Mouse (Mus musculus): ENCODE results near the gene Smim23. TPM values are rescaled to one million over a fixed set of nuclear protein-coding genes. Genes with fewer than 3 reads are reported as not detected.

Gene Smim23
- polyA plus RNA-seq, 1 experiment from 2014 or later = not detected

GRCm38 (mm10) chr11:32805958-32806357, 18.4 kb downstream of the Smim23 start:
- 13% methylated on average over 2 of the region's 2 CpGs for WGBS

DNA sequence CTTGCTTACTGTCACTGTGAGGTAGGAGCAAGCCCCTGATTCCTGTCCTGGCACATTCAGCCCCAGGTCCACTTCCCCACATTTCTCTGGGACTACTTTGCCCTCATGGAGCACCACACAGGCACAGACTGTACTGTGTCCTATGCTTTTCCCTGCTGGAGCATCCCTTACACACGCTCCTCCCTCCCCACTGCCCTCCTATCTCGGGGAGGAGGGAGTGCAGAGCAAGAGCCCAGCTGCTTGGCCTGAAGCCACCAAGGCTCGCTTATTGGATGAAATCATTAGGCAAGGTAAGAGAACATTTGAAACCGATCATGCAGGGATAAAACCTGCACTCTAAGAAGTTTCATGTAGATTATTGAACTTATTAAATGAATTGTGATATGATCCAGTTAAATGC, 20.7 kb downstream of the Smim23 start:
- H3K4me2 ChIP-seq = no peak overlapping the region
- H3K4me3 ChIP-seq = no peak overlapping the region
- H3K27ac ChIP-seq = no peak overlapping the region
- no peak for ATAC-seq
- no peaks in the 10 kb centered on the region for H3K27me3 ChIP-seq
- no peaks in the 10 kb centered on the region for H3K9me3 ChIP-seq (replicated peaks)
- H3K36me3 ChIP-seq (ENCODE audit: poor library complexity, severe bottlenecking) = no peaks in the 10 kb centered on the region
- no peak overlapping the region for H3K9ac ChIP-seq
- peaks cover 11% of the 10 kb centered on the region for H3K4me1 ChIP-seq
- WGBS = 50% methylated on average over 4 of the region's 4 CpGs

More at GRCm38 (mm10) chr11:32805958-32806357, 18.4 kb downstream of the Smim23 start:
- Histone ChIP-seq H3K4me1 (peaks cover 14% of the 10 kb centered on the region), H3K4me2 (no peak overlapping the region), H3K36me3 (ENCODE audit: poor library complexity, severe bottlenecking) (no peaks in the 10 kb centered on the region), H3K9me3 (replicated peaks) (no peaks in the 10 kb centered on the region), H3K27ac (no peak overlapping the region), H3K27me3 (no peaks in the 10 kb centered on the region), H3K9ac (no peak overlapping the region), H3K4me3 (no peak overlapping the region)
- ATAC-seq = peak; percentile 33; the same call in 1 of the 2 replicates

DNA sequence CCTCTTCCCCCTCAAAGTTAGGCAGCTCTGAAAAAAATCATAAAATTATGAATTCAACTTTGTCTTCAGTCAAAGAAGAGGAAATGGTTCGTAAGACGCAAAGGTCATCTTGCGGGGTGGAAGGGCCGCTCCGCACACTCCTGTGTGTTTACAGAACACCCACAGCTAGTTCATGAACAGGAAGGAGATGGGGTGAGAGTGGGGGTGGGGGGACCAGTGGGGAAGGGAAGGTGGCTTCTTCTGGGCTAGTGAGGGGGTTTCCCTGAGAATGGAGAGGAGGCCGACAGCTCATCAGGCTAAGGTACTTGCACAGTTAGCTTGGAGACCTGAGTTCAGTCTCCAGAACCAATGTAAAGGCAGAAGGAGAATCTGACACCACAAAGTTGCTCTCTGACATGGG, 22.7 kb downstream of the Smim23 start:
- no peak overlapping the region for H3K4me3 ChIP-seq
- H3K4me2 ChIP-seq = no peak overlapping the region
- no peak overlapping the region for H3K9ac ChIP-seq
- no peaks in the 10 kb centered on the region for H3K27me3 ChIP-seq
- no peak for ATAC-seq
- no peaks in the 10 kb centered on the region for H3K36me3 ChIP-seq (ENCODE audit: poor library complexity, severe bottlenecking)
- peaks cover 11% of the 10 kb centered on the region for H3K4me1 ChIP-seq
- H3K27ac ChIP-seq = no peak overlapping the region
- no peaks in the 10 kb centered on the region for H3K9me3 ChIP-seq (replicated peaks)
- WGBS = 92% methylated on average over 6 of the region's 6 CpGs

DNA sequence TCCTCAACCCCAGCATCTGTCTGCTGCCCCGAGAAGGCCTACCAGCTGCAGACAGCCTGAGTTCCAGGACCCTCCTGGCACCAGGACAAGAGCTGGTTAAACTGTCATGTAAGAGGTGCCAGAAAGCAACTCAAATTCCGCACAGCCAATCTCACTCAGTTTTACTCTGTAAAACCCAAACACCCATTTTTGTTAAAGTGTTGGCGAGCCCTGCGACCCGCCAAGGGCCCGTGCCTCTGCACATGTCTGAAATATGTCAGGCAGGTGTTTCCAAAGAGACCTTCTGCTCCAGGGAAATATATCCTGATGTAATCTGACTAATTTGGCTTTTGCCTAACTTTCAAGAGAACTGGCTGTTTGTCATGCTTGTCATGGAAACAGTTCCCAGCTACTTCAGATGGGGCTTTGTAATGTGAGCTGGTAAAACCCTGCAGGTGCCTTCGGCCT, 23.5 kb downstream of the Smim23 start:
- no peak overlapping the region for H3K9ac ChIP-seq
- no peaks in the 10 kb centered on the region for H3K36me3 ChIP-seq (ENCODE audit: poor library complexity, severe bottlenecking)
- no peak overlapping the region for H3K4me3 ChIP-seq
- H3K9me3 ChIP-seq (replicated peaks) = no peaks in the 10 kb centered on the region
- H3K27me3 ChIP-seq = no peaks in the 10 kb centered on the region
- 66% methylated on average over 7 of the region's 7 CpGs for WGBS
- no peak overlapping the region for H3K4me2 ChIP-seq
- peaks cover 11% of the 10 kb centered on the region for H3K4me1 ChIP-seq
- H3K27ac ChIP-seq = no peak overlapping the region
- ATAC-seq = peak; percentile 46; the same call in 1 of the 2 replicates

- Histone ChIP-seq H3K9ac (no peak overlapping the region), H3K4me1 (peaks cover 15% of the 10 kb centered on the region), H3K36me3 (ENCODE audit: poor library complexity, severe bottlenecking) (no peaks in the 10 kb centered on the region), H3K27me3 (no peaks in the 10 kb centered on the region), H3K9me3 (replicated peaks) (no peaks in the 10 kb centered on the region), H3K27ac (no peak overlapping the region), H3K4me3 (no peak overlapping the region), H3K4me2 (no peak overlapping the region)
- 73% methylated on average over 4 of the region's 4 CpGs for WGBS
- ATAC-seq = 0 out of 2 replicates have a peak, but pooled peaks have one; percentile 21
Observed at GRCm38 (mm10) chr11:32798445-32798844, 26.0 kb downstream of the Smim23 start.

DNA sequence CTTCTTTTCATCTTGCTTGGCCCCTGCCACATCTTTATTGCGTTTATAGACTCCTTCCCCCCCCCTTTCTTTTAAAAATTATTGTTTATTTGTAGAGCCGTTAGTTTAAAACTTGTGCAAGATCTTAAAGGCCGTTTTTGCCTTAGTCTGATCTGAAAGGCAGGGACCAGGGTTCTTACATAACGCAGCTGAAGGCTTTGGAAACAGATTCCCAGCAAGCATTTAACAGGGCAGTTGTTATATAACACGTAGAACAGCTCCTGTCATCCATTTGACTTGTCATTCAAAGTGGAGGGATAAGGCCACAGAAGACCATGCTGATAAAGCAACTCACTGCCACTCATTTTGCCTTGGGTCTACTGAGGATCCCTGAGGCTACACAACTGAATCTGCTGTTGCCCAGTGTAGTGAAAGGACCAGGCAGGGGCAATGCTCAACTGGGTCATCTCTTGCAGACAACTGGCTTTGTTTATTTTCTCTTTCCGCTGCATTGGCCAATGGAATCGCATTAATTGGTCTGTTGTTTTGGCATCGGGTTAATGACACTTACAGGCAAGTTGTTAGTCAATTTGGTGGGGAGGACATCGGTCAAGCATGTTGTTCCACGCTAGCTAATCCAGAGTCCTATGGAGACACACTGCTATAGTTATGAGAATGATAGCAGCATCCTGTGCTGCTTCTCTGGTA, 29.5 kb downstream of the Smim23 start:
- 70% methylated on average over 10 of the region's 10 CpGs for WGBS
- ATAC-seq = no peak
- H3K36me3 ChIP-seq (ENCODE audit: poor library complexity, severe bottlenecking) = no peaks in the 10 kb centered on the region
- no peaks in the 10 kb centered on the region for H3K27me3 ChIP-seq
- H3K9me3 ChIP-seq (replicated peaks) = no peaks in the 10 kb centered on the region
- H3K4me3 ChIP-seq = no peak overlapping the region
- 0 out of 2 replicates have a peak, but pooled peaks cover 5% of the 10 kb centered on the region for H3K4me1 ChIP-seq
- H3K9ac ChIP-seq = no peak overlapping the region
- H3K4me2 ChIP-seq = no peak overlapping the region
- no peak overlapping the region for H3K27ac ChIP-seq

DNA sequence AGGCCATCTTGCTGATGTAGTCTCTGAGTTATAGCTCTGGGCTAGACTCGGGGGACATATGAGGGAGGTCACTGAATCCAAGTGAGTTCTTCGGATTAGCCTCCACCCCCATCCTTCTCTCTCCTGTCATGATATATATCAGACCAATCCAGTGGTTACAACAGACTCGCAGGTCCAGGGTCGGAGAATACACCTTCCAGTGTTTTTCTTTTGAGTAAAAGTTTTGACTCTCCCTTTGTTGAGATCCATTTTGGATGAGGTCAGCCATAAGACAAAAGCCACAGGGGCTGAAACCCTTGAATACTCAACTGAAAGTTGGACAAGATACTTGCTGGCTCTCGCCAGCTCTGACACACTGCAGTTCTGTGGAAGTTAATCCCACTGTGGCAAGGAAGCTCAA, 38.2 kb downstream of the Smim23 start:
- H3K9ac ChIP-seq = no peak overlapping the region
- 86% methylated on average over 5 of the region's 5 CpGs for WGBS
- no peak overlapping the region for H3K27ac ChIP-seq

GRCm38 (mm10) chr11:32785591-32786147, 38.7 kb downstream of the Smim23 start:
- no peaks in the 10 kb centered on the region for H3K9me3 ChIP-seq (replicated peaks)
- no peaks in the 10 kb centered on the region for H3K36me3 ChIP-seq (ENCODE audit: poor library complexity, severe bottlenecking)
- no peak overlapping the region for H3K4me2 ChIP-seq
- 86% methylated on average over 6 of the region's 6 CpGs for WGBS
- H3K4me3 ChIP-seq = no peak overlapping the region
- no peak overlapping the region for H3K9ac ChIP-seq
- H3K27ac ChIP-seq = no peak overlapping the region
- H3K4me1 ChIP-seq = peaks cover 8% of the 10 kb centered on the region
- no peaks in the 10 kb centered on the region for H3K27me3 ChIP-seq
- no peak for ATAC-seq

More for the DNA sequence above, 38.2 kb downstream of the Smim23 start:
- H3K4me3 ChIP-seq = no peak overlapping the region
- no peaks in the 10 kb centered on the region for H3K36me3 ChIP-seq (ENCODE audit: poor library complexity, severe bottlenecking)
- no peaks in the 10 kb centered on the region for H3K9me3 ChIP-seq (replicated peaks)
- H3K4me2 ChIP-seq = no peak overlapping the region
- ATAC-seq = no peak
- H3K4me1 ChIP-seq = peaks cover 3% of the 10 kb centered on the region; the same call in 1 of the 2 replicates
- H3K27me3 ChIP-seq = no peaks in the 10 kb centered on the region

- no peak overlapping the region for H3K4me3 ChIP-seq
- peaks cover 12% of the 10 kb centered on the region for H3K4me1 ChIP-seq
- no peak overlapping the region for H3K27ac ChIP-seq
- no peak overlapping the region for H3K4me2 ChIP-seq
- WGBS = 87% methylated on average over 3 of the region's 3 CpGs
- no peak for ATAC-seq
- no peaks in the 10 kb centered on the region for H3K36me3 ChIP-seq (ENCODE audit: poor library complexity, severe bottlenecking)
- H3K9ac ChIP-seq = no peak overlapping the region
- H3K9me3 ChIP-seq (replicated peaks) = no peaks in the 10 kb centered on the region
- no peaks in the 10 kb centered on the region for H3K27me3 ChIP-seq
Observed at GRCm38 (mm10) chr11:32782724-32783123, 41.7 kb downstream of the Smim23 start.

DNA sequence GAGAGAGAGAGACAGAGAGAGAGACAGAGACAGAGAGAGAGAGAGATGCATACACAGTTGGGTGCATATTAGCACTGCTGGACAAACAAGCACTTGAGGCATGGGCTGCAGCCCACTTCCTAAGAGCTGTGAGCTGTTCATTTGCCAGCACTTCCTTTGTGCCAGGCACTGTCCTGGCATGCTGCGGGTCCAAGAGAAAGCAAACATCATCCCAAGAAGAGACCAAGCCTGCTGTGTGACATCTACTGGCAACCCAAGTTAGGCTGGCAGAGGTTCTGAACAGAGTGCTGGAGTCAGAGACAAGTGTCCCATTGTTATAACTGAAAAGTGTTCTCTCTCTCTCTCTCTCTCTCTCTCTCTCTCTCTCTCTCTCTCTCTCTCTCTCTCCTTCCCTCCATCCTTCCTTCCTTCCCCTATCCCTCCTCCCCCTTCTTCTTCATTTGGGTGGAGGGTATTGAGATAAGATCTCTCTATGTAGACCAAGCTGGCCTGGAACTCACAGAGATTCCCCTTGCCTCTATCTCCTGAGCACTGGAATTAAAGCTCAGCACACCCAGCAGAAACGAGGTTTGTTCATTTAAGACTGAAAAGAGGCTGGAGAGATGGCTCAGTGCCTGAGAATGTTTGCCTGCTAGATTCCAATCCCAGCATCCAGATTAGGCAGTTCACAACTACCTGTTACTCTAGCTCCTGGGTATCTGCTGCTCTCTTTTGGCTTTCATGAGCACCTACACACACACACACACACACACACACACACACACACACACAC, 42.6 kb downstream of the Smim23 start:
- Histone ChIP-seq H3K9me3 (replicated peaks) (no peaks in the 10 kb centered on the region), H3K27ac (no peak overlapping the region), H3K4me1 (peaks cover 12% of the 10 kb centered on the region), H3K9ac (no peak overlapping the region), H3K4me3 (no peak overlapping the region), H3K27me3 (no peaks in the 10 kb centered on the region), H3K36me3 (ENCODE audit: poor library complexity, severe bottlenecking) (no peaks in the 10 kb centered on the region), H3K4me2 (no peak overlapping the region)
- peak; percentile 21; the same call in 1 of the 2 replicates for ATAC-seq
- 46% methylated on average over 2 of the region's 2 CpGs for WGBS

DNA sequence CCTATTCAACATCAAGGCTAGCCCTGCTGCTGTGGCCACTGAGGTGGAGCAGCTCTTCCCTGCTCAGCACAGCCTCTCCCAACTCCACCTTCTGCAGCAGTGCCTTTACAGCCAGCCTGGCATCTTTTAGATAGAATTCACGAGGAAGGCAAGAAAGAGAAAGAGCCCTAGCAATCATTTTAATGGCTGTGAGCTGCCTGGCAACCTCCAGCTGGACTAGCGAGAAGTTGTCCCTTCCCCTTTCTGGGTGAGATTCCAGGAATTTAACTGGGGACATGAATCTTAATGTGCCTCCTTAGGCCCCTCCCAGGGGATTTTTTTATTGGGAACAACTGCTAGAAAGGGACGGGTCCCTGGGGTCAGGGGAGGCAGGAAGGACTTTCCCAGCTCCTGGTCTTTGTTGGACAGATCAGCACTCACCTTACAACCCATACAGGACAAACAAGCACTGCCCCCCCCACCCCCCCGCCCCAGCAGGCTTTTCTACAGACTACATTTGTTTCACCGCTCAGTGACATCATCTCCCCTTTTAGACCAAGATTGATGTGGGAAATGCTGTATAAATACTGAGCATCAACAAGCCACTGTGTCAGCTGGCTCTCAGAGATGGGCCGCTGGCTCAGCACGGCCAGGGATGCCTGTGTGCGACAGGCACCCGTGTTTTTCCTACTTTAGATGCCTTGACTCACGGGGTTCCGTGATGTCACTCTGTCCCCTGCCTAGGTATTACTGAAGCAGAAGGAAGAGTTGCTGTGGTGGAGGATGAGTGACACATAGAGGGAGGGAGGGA, 43.5 kb downstream of the Smim23 start:
- no peak overlapping the region for H3K4me2 ChIP-seq
- H3K4me1 ChIP-seq = peaks cover 12% of the 10 kb centered on the region
- no peak overlapping the region for H3K4me3 ChIP-seq
- H3K27ac ChIP-seq = no peak overlapping the region
- 49% methylated on average over 11 of the region's 11 CpGs for WGBS
- no peak overlapping the region for H3K9ac ChIP-seq
- no peaks in the 10 kb centered on the region for H3K36me3 ChIP-seq (ENCODE audit: poor library complexity, severe bottlenecking)
- H3K27me3 ChIP-seq = no peaks in the 10 kb centered on the region
- ATAC-seq = peak; percentile 66
- H3K9me3 ChIP-seq (replicated peaks) = no peaks in the 10 kb centered on the region
